Mouse (Mus musculus): ENCODE results near the gene Irs2. TPM values are rescaled to one million over a fixed set of nuclear protein-coding genes. Genes with fewer than 3 reads are reported as not detected.

Gene Irs2
- polyA plus RNA-seq, 1 experiment from 2014 or later = 4.0 TPM

GRCm38 (mm10) chr8:11038367-11038766 lies 30.1 kb upstream of the Irs2 start:
- H3K27ac ChIP-seq (replicated peaks) = no peak overlapping the region
- no peak overlapping the region for H3K4me2 ChIP-seq
- no peaks in the 10 kb centered on the region for H3K9me3 ChIP-seq (replicated peaks)
- no peak overlapping the region for H3K9ac ChIP-seq
- no peak for ATAC-seq (ENCODE audit: insufficient read depth)
- WGBS (ENCODE audit: insufficient replicate concordance) = 61% methylated on average over 5 of the region's 5 CpGs
- no peaks in the 10 kb centered on the region for H3K36me3 ChIP-seq (replicated peaks)
- no peak overlapping the region for H3K4me3 ChIP-seq (replicated peaks)
- H3K4me1 ChIP-seq (replicated peaks) = peaks cover 8% of the 10 kb centered on the region
- no peaks in the 10 kb centered on the region; the same call in 1 of the 2 replicates for H3K27me3 ChIP-seq

GRCm38 (mm10) chr8:11036790-11037189 lies 28.5 kb upstream of the Irs2 start:
- H3K4me1 ChIP-seq (replicated peaks) = no peaks in the 10 kb centered on the region
- no peak overlapping the region for H3K9ac ChIP-seq
- WGBS (ENCODE audit: insufficient replicate concordance) = 54% methylated on average over 3 of the region's 3 CpGs
- no peak overlapping the region for H3K4me2 ChIP-seq
- H3K36me3 ChIP-seq (replicated peaks) = no peaks in the 10 kb centered on the region
- H3K4me3 ChIP-seq (replicated peaks) = no peak overlapping the region
- no peaks in the 10 kb centered on the region for H3K9me3 ChIP-seq (replicated peaks)
- no peak overlapping the region for H3K27ac ChIP-seq (replicated peaks)
- H3K27me3 ChIP-seq = no peaks in the 10 kb centered on the region; the same call in 1 of the 2 replicates
- no peak for ATAC-seq (ENCODE audit: insufficient read depth)

- H3K4me1 ChIP-seq (replicated peaks) = no peaks in the 10 kb centered on the region
- no peak overlapping the region for H3K4me2 ChIP-seq
- H3K36me3 ChIP-seq (replicated peaks) = no peaks in the 10 kb centered on the region
- no peaks in the 10 kb centered on the region for H3K9me3 ChIP-seq (replicated peaks)
- no peak overlapping the region for H3K27ac ChIP-seq (replicated peaks)
- no peak overlapping the region for H3K4me3 ChIP-seq (replicated peaks)
- WGBS (ENCODE audit: insufficient replicate concordance) = 41% methylated on average over 19 of the region's 19 CpGs
- H3K9ac ChIP-seq = no peak overlapping the region
- no peak for ATAC-seq (ENCODE audit: insufficient read depth)
- H3K27me3 ChIP-seq = no peaks in the 10 kb centered on the region; the same call in 1 of the 2 replicates
Observed at GRCm38 (mm10) chr8:11035628-11036416, 27.6 kb upstream of the Irs2 start.

GRCm38 (mm10) chr8:11024871-11025270 lies 16.6 kb upstream of the Irs2 start:
- H3K27me3 ChIP-seq = no peaks in the 10 kb centered on the region; the same call in 1 of the 2 replicates
- peaks cover 15% of the 10 kb centered on the region; the same call in 1 of the 2 replicates for H3K4me1 ChIP-seq (replicated peaks)
- no peaks in the 10 kb centered on the region for H3K9me3 ChIP-seq (replicated peaks)
- no peak overlapping the region for H3K4me3 ChIP-seq (replicated peaks)
- no peak overlapping the region for H3K9ac ChIP-seq
- WGBS (ENCODE audit: insufficient replicate concordance) = 27% methylated on average over 3 of the region's 3 CpGs
- no peak for ATAC-seq (ENCODE audit: insufficient read depth)
- H3K4me2 ChIP-seq = no peak overlapping the region
- no peak overlapping the region for H3K27ac ChIP-seq (replicated peaks)
- H3K36me3 ChIP-seq (replicated peaks) = no peaks in the 10 kb centered on the region

DNA sequence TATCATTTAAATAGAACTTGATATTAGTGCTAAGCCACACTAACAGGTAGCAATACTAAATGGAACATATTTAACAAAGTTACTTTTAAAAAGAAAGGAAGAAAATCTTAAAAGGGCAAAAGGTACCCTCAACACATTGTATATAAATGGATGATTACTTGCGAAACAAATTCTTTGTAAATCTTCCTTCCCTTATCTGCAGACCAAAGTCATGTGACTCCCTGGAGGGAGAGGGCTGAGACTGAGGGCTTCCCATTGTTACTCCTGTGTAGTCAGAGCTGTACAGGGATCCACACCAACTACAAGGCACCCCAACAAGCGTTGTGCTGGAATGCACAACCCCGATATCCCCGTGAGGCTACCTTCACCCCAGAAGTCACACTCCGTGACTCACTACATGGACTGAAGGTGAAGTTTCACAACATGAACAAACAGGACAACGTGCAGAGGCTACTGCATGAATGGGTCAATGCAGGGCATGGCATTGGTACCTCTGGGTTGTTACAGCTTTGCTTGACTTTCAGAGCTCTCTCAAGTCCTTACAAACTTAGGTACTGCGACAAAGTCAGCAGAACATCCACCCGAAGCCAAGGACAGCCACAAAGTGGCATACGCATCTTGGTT lies 12.8 kb upstream of the Irs2 start:
- Histone ChIP-seq H3K27ac (replicated peaks) (no peak overlapping the region), H3K27me3 (no peaks in the 10 kb centered on the region; the same call in 1 of the 2 replicates), H3K4me2 (no peak overlapping the region), H3K9me3 (replicated peaks) (no peaks in the 10 kb centered on the region), H3K4me3 (replicated peaks) (no peak overlapping the region), H3K9ac (no peak overlapping the region), H3K36me3 (replicated peaks) (no peaks in the 10 kb centered on the region), H3K4me1 (replicated peaks) (peaks cover 15% of the 10 kb centered on the region; the same call in 1 of the 2 replicates)
- WGBS (ENCODE audit: insufficient replicate concordance) = 61% methylated on average over 9 of the region's 9 CpGs
- ATAC-seq (ENCODE audit: insufficient read depth) = peak; percentile 76

- Histone ChIP-seq H3K9me3 (replicated peaks) (no peaks in the 10 kb centered on the region), H3K4me1 (replicated peaks) (peaks cover 21% of the 10 kb centered on the region), H3K4me2 (no peak overlapping the region), H3K27ac (replicated peaks) (no peak overlapping the region), H3K27me3 (peaks cover 8% of the 10 kb centered on the region), H3K36me3 (replicated peaks) (no peaks in the 10 kb centered on the region), H3K4me3 (replicated peaks) (no peak overlapping the region), H3K9ac (no peak overlapping the region)
- WGBS (ENCODE audit: insufficient replicate concordance) = 39% methylated on average over 3 of the region's 3 CpGs
- ATAC-seq (ENCODE audit: insufficient read depth) = no peak
Observed at GRCm38 (mm10) chr8:11015622-11016021, 7.4 kb upstream of the Irs2 start.

GRCm38 (mm10) chr8:11013258-11013657 lies 5.0 kb upstream of the Irs2 start:
- Histone ChIP-seq H3K4me1 (replicated peaks) (peaks cover 29% of the 10 kb centered on the region), H3K4me2 (no peak overlapping the region), H3K27ac (replicated peaks) (no peak overlapping the region), H3K9me3 (replicated peaks) (no peaks in the 10 kb centered on the region), H3K4me3 (replicated peaks) (no peak overlapping the region), H3K9ac (no peak overlapping the region), H3K36me3 (replicated peaks) (no peaks in the 10 kb centered on the region), H3K27me3 (peaks cover 16% of the 10 kb centered on the region)
- 5% methylated on average over 6 of the region's 6 CpGs for WGBS (ENCODE audit: insufficient replicate concordance)
- ATAC-seq (ENCODE audit: insufficient read depth) = no peak

GRCm38 (mm10) chr8:11011787-11012485 lies 3.7 kb upstream of the Irs2 start:
- no peak overlapping the region for H3K27ac ChIP-seq (replicated peaks)
- ATAC-seq (ENCODE audit: insufficient read depth) = no peak
- WGBS (ENCODE audit: insufficient replicate concordance) = 49% methylated on average over 3 of the region's 3 CpGs

GRCm38 (mm10) chr8:11010913-11011605 lies 2.8 kb upstream of the Irs2 start:
- peak overlapping the region; percentile 48; the same call in 1 of the 2 replicates for H3K27ac ChIP-seq (replicated peaks)
- ATAC-seq (ENCODE audit: insufficient read depth) = no peak
- H3K27me3 ChIP-seq = peaks cover 20% of the 10 kb centered on the region
- peaks cover 42% of the 10 kb centered on the region for H3K4me1 ChIP-seq (replicated peaks)
- WGBS (ENCODE audit: insufficient replicate concordance) = 16% methylated on average over 11 of the region's 11 CpGs
- peaks cover 8% of the 10 kb centered on the region for H3K36me3 ChIP-seq (replicated peaks)
- H3K4me3 ChIP-seq (replicated peaks) = no peak overlapping the region
- H3K9me3 ChIP-seq (replicated peaks) = no peaks in the 10 kb centered on the region
- H3K9ac ChIP-seq = no peak overlapping the region
- peak overlapping the region; percentile 95 for H3K4me2 ChIP-seq

More at GRCm38 (mm10) chr8:11011787-11012485, 3.7 kb upstream of the Irs2 start:
- peaks cover 20% of the 10 kb centered on the region for H3K27me3 ChIP-seq
- H3K36me3 ChIP-seq (replicated peaks) = no peaks in the 10 kb centered on the region
- H3K4me3 ChIP-seq (replicated peaks) = no peak overlapping the region
- H3K4me1 ChIP-seq (replicated peaks) = peaks cover 33% of the 10 kb centered on the region
- no peak overlapping the region for H3K4me2 ChIP-seq
- no peak overlapping the region for H3K9ac ChIP-seq
- no peaks in the 10 kb centered on the region for H3K9me3 ChIP-seq (replicated peaks)

- H3K27ac ChIP-seq (replicated peaks) = peak overlapping the region; percentile 97
- peak overlapping the region; percentile 94 for H3K9ac ChIP-seq
- H3K9me3 ChIP-seq (replicated peaks) = no peaks in the 10 kb centered on the region
- ATAC-seq (ENCODE audit: insufficient read depth) = no peak
- H3K4me1 ChIP-seq (replicated peaks) = peaks cover 48% of the 10 kb centered on the region
- H3K4me2 ChIP-seq = peak overlapping the region; percentile 95
- peak overlapping the region; percentile 86 for H3K4me3 ChIP-seq (replicated peaks)
- peaks cover 15% of the 10 kb centered on the region for H3K36me3 ChIP-seq (replicated peaks)
- peaks cover 20% of the 10 kb centered on the region for H3K27me3 ChIP-seq
- WGBS (ENCODE audit: insufficient replicate concordance) = 33% methylated on average over 11 of the region's 11 CpGs
Observed at GRCm38 (mm10) chr8:11010398-11010797, 2.1 kb upstream of the Irs2 start.
